Comparison of ENCODE assay signal across 19 mouse cellular contexts in the genomic region with DNA sequence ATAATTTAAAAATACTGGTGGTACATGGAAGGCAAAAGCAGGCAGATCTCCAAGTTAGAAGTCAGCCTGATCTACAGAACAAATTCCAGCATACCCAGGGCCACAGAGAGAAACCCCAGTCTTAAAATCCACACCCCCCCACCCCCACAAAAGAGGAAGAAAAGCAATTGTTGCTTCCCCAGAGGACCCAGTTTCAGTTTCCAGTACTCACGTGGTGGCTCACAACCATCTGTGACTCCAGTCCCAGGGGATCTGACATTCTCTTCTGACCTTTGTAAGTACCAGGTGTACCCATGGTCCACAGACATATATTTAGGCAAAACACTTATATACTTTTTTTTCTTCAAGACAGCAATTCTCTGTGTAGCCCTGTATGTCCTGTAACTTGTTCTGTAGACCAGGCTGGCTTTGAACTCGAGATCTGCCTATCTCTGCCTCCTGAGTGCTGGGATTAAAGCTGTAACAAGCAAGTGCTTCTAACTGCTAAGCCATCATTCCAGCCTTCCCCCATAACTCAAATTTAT. TPM values are rescaled to one million over a fixed set of nuclear protein-coding genes. Genes with fewer than 3 reads are reported as not detected.
DNase-seq lines count a peak whose midpoint lies in the region; ATAC-seq and TF ChIP-seq lines count a peak whose summit lies in the region.
"Had no signal": no experiment of that assay in that cellular context is flagged by ENCODE, and none has a peak within 500 bp of the region (broad histone marks: within the 10 kb centered on the region; RNA-seq: fewer than 3 reads in every experiment).

No protein-coding gene starts in this region.

- DNase-seq in left cerebral cortex, adult 2 months (ENCODE audit: extremely low spot score in 1 of 2, low spot score in 2 of 2), result no peak
- DNase-seq in left cerebral cortex, postnatal 4 days, result no peak
- peak; percentile 55 for DNase-seq in MEL (ENCODE audit: low read depth, low spot score)
- DNase-seq in induced T-regulatory cell, adult 2 months (ENCODE audit: low read depth), result peak; percentile 20
- DNase-seq in cerebellum, adult 8-10 months, result no peak
- no peak for DNase-seq in layer of hippocampus, postnatal 25 days (ENCODE audit: extremely low spot score in 1 of 2, low spot score in 1 of 2)
- DNase-seq: cerebellum, postnatal 36 days; kidney, postnatal 25 days; thymus, postnatal 25 days had no signal

- no peak for ATAC-seq in cerebellum, adult (ENCODE audit: insufficient number of reproducible peaks, low FRiP score, low TSS enrichment)
- ATAC-seq: intestine, embryonic 16.5 days; Patski had no signal

- H3K4me1 ChIP-seq in MEL (ENCODE audit: control insufficient read depth in 1 of 2, insufficient read depth in 2 of 2, low read length in 2 of 2), result peaks cover 2 to 33% of the 10 kb centered on the region in 2 experiments; a peak in 3 of 4 replicates
- H3K4me1 ChIP-seq in small intestine, adult 2 months (ENCODE audit: control insufficient read depth, insufficient read depth, insufficient read length, low read length), result peaks cover 36% of the 10 kb centered on the region

- no peak for TF ChIP-seq RAD21 in MEL (IDR thresholded peaks at IDR 0.05; ENCODE audit: low read depth, low read length)

- no peaks in the 10 kb centered on the region for H3K9me3 ChIP-seq in MEL (replicated peaks; ENCODE audit: insufficient read depth, low read length)
- H3K9me3 ChIP-seq: embryonic facial prominence, embryonic 12.5 days; heart, embryonic 12.5 days; hindbrain, embryonic 12.5 days; lung, embryonic 15.5 days; midbrain, embryonic 12.5 days had no signal

- intact Hi-C loops in left cerebral cortex, adult 2 months (cut with DNase I), result no loop called here
- intact Hi-C loops in left cerebral cortex, postnatal 4 days (cut with DNase I), result loop anchor here (5.0 kb wide), 1 partner anchor 35 kb away; no protein-coding TSS in a partner anchor

- H3K4me3 ChIP-seq in left cerebral cortex, adult 2 months, result no peak overlapping the region
- peak overlapping the region in 1 of 2 experiments; percentile 17; a peak in 1 of 4 replicates for H3K4me3 ChIP-seq in MEL (ENCODE audit: control insufficient read depth in 1 of 2, insufficient read depth in 1 of 2, low read depth in 2 of 2, low read length in 2 of 2)
- H3K4me3 ChIP-seq in small intestine, adult 2 months (ENCODE audit: low read depth, low read length), result no peak overlapping the region
- H3K4me3 ChIP-seq: embryonic facial prominence, embryonic 12.5 days; forebrain, embryonic 10.5 days; heart, embryonic 12.5 days; hindbrain, embryonic 12.5 days; lung, embryonic 15.5 days; midbrain, embryonic 12.5 days had no signal

- H3K79me2 ChIP-seq in MEL (ENCODE audit: control insufficient read depth, insufficient read depth, low read length, poor library complexity), result peaks cover 36% of the 10 kb centered on the region

- peaks cover 0 to 25% of the 10 kb centered on the region in 2 experiments; a peak in 2 of 4 replicates for H3K36me3 ChIP-seq in MEL (ENCODE audit: control insufficient read depth in 1 of 2, insufficient read depth in 2 of 2, low read length in 2 of 2)
- 0 out of 2 replicates have a peak, but pooled peaks cover 1% of the 10 kb centered on the region for H3K36me3 ChIP-seq in small intestine, adult 2 months (ENCODE audit: control insufficient read depth, insufficient read depth, low read length)
- H3K36me3 ChIP-seq: embryonic facial prominence, embryonic 12.5 days; hindbrain, embryonic 12.5 days; lung, embryonic 15.5 days; midbrain, embryonic 12.5 days had no signal

- H3K27ac ChIP-seq in left cerebral cortex, adult 2 months, result peak overlapping the region; percentile 70
- peak overlapping the region; percentile 37; the same call in 1 of the 2 replicates for H3K27ac ChIP-seq in MEL (ENCODE audit: control insufficient read depth, low read depth, low read length)
- peak overlapping the region; percentile 44; the same call in 1 of the 2 replicates for H3K27ac ChIP-seq in small intestine, adult 2 months (ENCODE audit: insufficient read depth, low read depth, low read length)
- H3K27ac ChIP-seq: embryonic facial prominence, embryonic 12.5 days; forebrain, embryonic 10.5 days; hindbrain, embryonic 12.5 days; lung, embryonic 15.5 days; midbrain, embryonic 12.5 days had no signal

- peak overlapping the region; percentile 23; the same call in 1 of the 2 replicates for H3K9ac ChIP-seq in MEL (ENCODE audit: control insufficient read depth, low read depth, low read length, poor library complexity, severe bottlenecking)
- H3K9ac ChIP-seq: embryonic facial prominence, embryonic 12.5 days; heart, embryonic 12.5 days; hindbrain, embryonic 12.5 days; lung, embryonic 15.5 days; midbrain, embryonic 12.5 days had no signal

- TF ChIP-seq POLR2A in MEL (IDR thresholded peaks at IDR 0.05; ENCODE audit: control insufficient read depth in 1 of 2, insufficient read depth in 1 of 2, low read depth in 1 of 2, low read length in 2 of 2, poor library complexity in 1 of 2), result no peak
- no peak for TF ChIP-seq POLR2A in small intestine, adult 2 months (IDR thresholded peaks at IDR 0.05; ENCODE audit: low read depth, low read length)

- TF ChIP-seq CTCF in left cerebral cortex, adult 2 months (IDR thresholded peaks at IDR 0.05), result no peak
- no peak for TF ChIP-seq CTCF in MEL (IDR thresholded peaks at IDR 0.05 in 2 of 3, conservative IDR thresholded peaks at IDR 0.05 in 1 of 3; ENCODE audit: control insufficient read depth in 1 of 3, insufficient read depth in 1 of 3, low read depth in 2 of 3, low read length in 3 of 3, poor library complexity in 1 of 3, severe bottlenecking in 1 of 3)
- TF ChIP-seq CTCF in small intestine, adult 2 months (IDR thresholded peaks at IDR 0.05; ENCODE audit: extremely low read depth, insufficient read length, insufficient replicate concordance, low read depth, low read length), result no peak

- WGBS in small intestine, adult 2 months, result 41% methylated on average over 2 of the region's 2 CpGs

- TF ChIP-seq EP300 in MEL (IDR thresholded peaks at IDR 0.05; ENCODE audit: low read depth in 1 of 2, low read length in 2 of 2), result no peak

- H3K27me3 ChIP-seq in MEL (ENCODE audit: control insufficient read depth in 1 of 2, insufficient read depth in 2 of 2, low read length in 2 of 2), result no peaks in the 10 kb centered on the region
- H3K27me3 ChIP-seq in small intestine, adult 2 months (ENCODE audit: control insufficient read depth, insufficient read depth, low read length), result no peaks in the 10 kb centered on the region
- H3K27me3 ChIP-seq: embryonic facial prominence, embryonic 12.5 days; heart, embryonic 12.5 days; hindbrain, embryonic 12.5 days; lung, embryonic 15.5 days; midbrain, embryonic 12.5 days; Patski had no signal

TF ChIP-seq in MEL, 35 proteins besides CTCF, POLR2A, EP300 and RAD21:
- TF ChIP-seq TCF12 (IDR thresholded peaks at IDR 0.05; ENCODE audit: low read depth, low read length) (no peak), ZC3H11A (IDR thresholded peaks at IDR 0.05; ENCODE audit: low read depth, low read length) (no peak), ETS1 (IDR thresholded peaks at IDR 0.05; ENCODE audit: low read depth, low read length) (no peak), SMC3 (IDR thresholded peaks at IDR 0.05; ENCODE audit: low read depth, low read length) (no peak), CHD2 (IDR thresholded peaks at IDR 0.05; ENCODE audit: low read length) (no peak), USF1 (IDR thresholded peaks at IDR 0.05; ENCODE audit: low read depth, low read length) (peak; percentile 56; the same call in 1 of the 2 replicates), MYC (IDR thresholded peaks at IDR 0.05; ENCODE audit: low read depth, low read length) (peak; percentile 60; the same call in 1 of the 2 replicates), MXI1 (IDR thresholded peaks at IDR 0.05; ENCODE audit: low read depth, low read length) (peak; percentile 79), UBTF (IDR thresholded peaks at IDR 0.05; ENCODE audit: borderline replicate concordance, insufficient read depth, low read depth, low read length) (no peak), ZNF384 (IDR thresholded peaks at IDR 0.05; ENCODE audit: low read depth, low read length) (no peak), KAT2A (conservative IDR thresholded peaks at IDR 0.05; ENCODE audit: low read depth, low read length) (no peak), RCOR1 (IDR thresholded peaks at IDR 0.05; ENCODE audit: low read depth, low read length) (no peak), MEF2A (IDR thresholded peaks at IDR 0.05; ENCODE audit: extremely low read depth, insufficient replicate concordance, low read depth, low read length, poor library complexity, severe bottlenecking) (no peak), ELF1 (IDR thresholded peaks at IDR 0.05; ENCODE audit: low read depth, low read length) (0 out of 2 replicates have a peak, but pooled peaks have one; percentile 6), JUND (IDR thresholded peaks at IDR 0.05; ENCODE audit: low read depth, low read length) (no peak), BHLHE40 (IDR thresholded peaks at IDR 0.05; ENCODE audit: borderline replicate concordance, low read depth, low read length) (peak; percentile 14; the same call in 1 of the 2 replicates), SIN3A (IDR thresholded peaks at IDR 0.05; ENCODE audit: low read length) (no peak), MAZ (IDR thresholded peaks at IDR 0.05; ENCODE audit: low read depth, low read length) (peak; percentile 51; the same call in 1 of the 2 replicates), CHD1 (IDR thresholded peaks at IDR 0.05; ENCODE audit: low read depth, low read length) (no peak), USF2 (IDR thresholded peaks at IDR 0.05; ENCODE audit: borderline replicate concordance in 1 of 2, insufficient read depth in 1 of 2, low read depth in 1 of 2, low read length in 2 of 2) (no peak), MYB (IDR thresholded peaks at IDR 0.05; ENCODE audit: low read depth, low read length) (no peak), MAFK (IDR thresholded peaks at IDR 0.05; ENCODE audit: borderline replicate concordance, low read depth, low read length) (no peak)

RNA-seq across cellular contexts. Expression of gene Pkig, which starts 4.6 kb away (rescaled TPM):
- 100 to 1,000 TPM; 126 to 129 TPM for total RNA-seq in left cerebral cortex, adult 2 months (2021)
- total RNA-seq in left cerebral cortex, postnatal 4 days (2021), result 10 to 100 TPM; 83.4 to 91.6 TPM
- 74.6 and 79.5 TPM in 2 replicates for total RNA-seq in MEL (2012; rRNA removed)
- polyA plus RNA-seq in MEL (2012; ENCODE audit: insufficient read depth in 1 of 2, insufficient read length in 2 of 2, low read depth in 1 of 2, low replicate concordance in 2 of 2, missing spikeins in 1 of 2), result 100 to 1,000 TPM in 1 of 2 experiments, not detected in 1; 160 TPM
- polyA plus RNA-seq in small intestine, adult 2 months (2012; rRNA removed), result 82.0 and 143 TPM in 2 replicates
- 10 to 100 TPM; 86.5 to 94.6 TPM for total RNA-seq in layer of hippocampus, postnatal 25 days (2021)

RNA-seq across cellular contexts. Expression of gene Serinc3, which starts 17.8 kb away (rescaled TPM):
- total RNA-seq in left cerebral cortex, adult 2 months (2021), result 100 to 1,000 TPM; 213 to 234 TPM
- total RNA-seq in left cerebral cortex, postnatal 4 days (2021), result 100 to 1,000 TPM; 138 to 139 TPM
- 326 and 348 TPM in 2 replicates for total RNA-seq in MEL (2012; rRNA removed)
- polyA plus RNA-seq in MEL (2012; ENCODE audit: insufficient read depth in 1 of 2, insufficient read length in 2 of 2, low read depth in 1 of 2, low replicate concordance in 2 of 2, missing spikeins in 1 of 2), result 100 to 1,000 TPM; 637 to 650 TPM
- polyA plus RNA-seq in small intestine, adult 2 months (2012; rRNA removed), result 121 and 262 TPM in 2 replicates
- total RNA-seq in layer of hippocampus, postnatal 25 days (2021), result 100 to 1,000 TPM; 191 to 207 TPM

Comparison
In these comparisons a context has a peak if more than half of its experiments do, and no peak if none do; other contexts are left out.
1. DNase-seq: peak in MEL (single experiment) and induced T-regulatory cell, adult 2 months (single experiment); none in left cerebral cortex, adult 2 months (0 of 2), left cerebral cortex, postnatal 4 days (single experiment), cerebellum, adult 8-10 months (single experiment) and layer of hippocampus, postnatal 25 days (0 of 2).
2. Peak in every context shown above with its lines, with median percentiles within 50 percentile points of each other: H3K27ac ChIP-seq.